Mouse (Mus musculus) A20 (cell line): ENCODE results near the gene Mcm3.
"Not testable (repeated sequence)": the region's sequence is repeated elsewhere in the genome, so short reads cannot be mapped to it uniquely, and the experiment has no call there.

Source experiments
- DNase-seq: peaks from one replicate; pipeline ENCODE4 v3.0.0-alpha.2; 2011; ENCODE audit warnings: low read depth, low spot score

Gene Mcm3

DNA sequence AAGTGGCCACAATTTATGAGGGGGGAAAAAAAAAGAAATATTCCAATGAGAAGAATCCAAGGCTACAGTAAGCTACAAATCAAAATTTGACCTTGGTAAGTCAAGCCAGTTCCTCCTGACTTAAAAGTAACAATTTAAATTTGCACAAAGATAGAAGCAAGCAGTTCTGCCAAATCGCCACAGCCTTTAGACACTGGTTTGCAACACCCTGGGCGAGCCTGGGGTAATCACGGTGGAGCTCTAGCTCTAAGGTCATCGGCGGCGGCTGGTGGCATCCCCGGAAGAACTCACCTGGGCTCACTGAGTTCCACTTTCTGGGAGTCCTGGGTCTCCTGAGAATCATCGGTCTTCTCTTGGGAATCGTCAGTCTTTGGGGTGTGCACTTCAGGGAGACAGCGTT lies 15.6 kb downstream of the Mcm3 start:
- DNase-seq = no peak

GRCm38 (mm10) chr1:20801682-20802390 lies 18.3 kb downstream of the Mcm3 start:
- DNase-seq = peak; percentile 18

- DNase-seq = no peak
Observed at GRCm38 (mm10) chr1:20801275-20801674, 18.8 kb downstream of the Mcm3 start.

- no peak for DNase-seq
Observed at GRCm38 (mm10) chr1:20795178-20795577, 24.9 kb downstream of the Mcm3 start.

GRCm38 (mm10) chr1:20794760-20795159 lies 25.4 kb downstream of the Mcm3 start:
- DNase-seq = no peak

GRCm38 (mm10) chr1:20791414-20791813 lies 28.7 kb downstream of the Mcm3 start:
- no peak for DNase-seq

GRCm38 (mm10) chr1:20790517-20790916 lies 29.6 kb downstream of the Mcm3 start, which contains the start of gene Il17f:
Gene Il17f, minus strand, starts transcription at chr1:20790617.
- not testable (repeated sequence) for DNase-seq

- no peak for DNase-seq
Observed at GRCm38 (mm10) chr1:20788419-20788818, 31.7 kb downstream of the Mcm3 start.

DNA sequence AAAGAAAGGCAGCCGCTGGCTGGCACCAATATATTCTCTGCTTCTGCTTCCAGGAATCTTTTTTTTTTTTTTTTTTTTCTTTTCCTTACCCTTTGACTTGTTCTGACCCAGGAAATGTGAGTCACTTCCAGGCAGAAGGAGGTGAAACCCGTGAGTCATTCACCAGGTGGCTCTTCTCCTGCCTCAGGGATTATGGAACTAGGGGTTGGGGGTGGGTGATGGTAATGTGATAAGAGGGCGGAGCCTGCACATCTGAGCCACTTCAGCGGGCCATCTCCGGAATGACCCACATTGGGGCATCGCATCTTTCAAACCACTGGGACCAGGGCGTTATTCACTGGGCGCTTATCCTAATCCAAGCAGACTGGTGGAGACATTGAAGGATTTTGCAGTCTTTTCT lies 33.1 kb downstream of the Mcm3 start:
- no peak for DNase-seq

- no peak for DNase-seq
Observed at GRCm38 (mm10) chr1:20778366-20778765, 41.7 kb downstream of the Mcm3 start.

DNA sequence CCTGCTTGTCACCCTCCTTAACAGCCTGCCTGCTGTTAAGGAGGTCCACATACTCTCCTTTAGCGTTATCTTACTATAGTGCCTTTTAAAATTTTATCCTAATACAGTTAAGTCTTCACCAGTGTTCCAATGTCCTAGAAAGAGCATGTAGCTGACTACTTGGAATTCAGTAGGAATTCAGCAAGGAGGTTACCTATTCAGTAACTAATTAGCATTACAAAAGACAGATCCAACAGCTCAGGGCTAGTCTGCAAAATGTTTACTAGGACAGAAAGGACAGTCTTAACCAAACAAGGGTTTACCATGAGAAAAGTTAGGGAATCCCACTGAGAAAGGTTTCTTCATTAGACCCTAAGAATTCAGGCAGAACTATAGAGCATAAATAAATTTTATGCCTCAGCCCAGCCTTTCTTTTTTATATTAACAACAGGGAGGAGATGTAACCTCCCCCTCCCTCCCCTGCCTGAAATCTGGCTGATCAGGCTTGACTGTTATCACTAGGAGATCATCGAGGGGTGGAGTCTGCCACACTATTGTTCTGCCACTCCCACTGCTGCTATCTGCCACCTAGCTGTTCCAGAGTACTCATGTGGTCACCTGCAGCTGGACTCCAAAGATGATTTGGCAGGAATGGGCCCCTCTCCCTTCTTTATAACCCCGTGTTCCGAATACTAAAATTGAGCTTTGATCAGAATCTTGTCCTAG lies 45.9 kb downstream of the Mcm3 start:
- not testable (repeated sequence) for DNase-seq

DNA sequence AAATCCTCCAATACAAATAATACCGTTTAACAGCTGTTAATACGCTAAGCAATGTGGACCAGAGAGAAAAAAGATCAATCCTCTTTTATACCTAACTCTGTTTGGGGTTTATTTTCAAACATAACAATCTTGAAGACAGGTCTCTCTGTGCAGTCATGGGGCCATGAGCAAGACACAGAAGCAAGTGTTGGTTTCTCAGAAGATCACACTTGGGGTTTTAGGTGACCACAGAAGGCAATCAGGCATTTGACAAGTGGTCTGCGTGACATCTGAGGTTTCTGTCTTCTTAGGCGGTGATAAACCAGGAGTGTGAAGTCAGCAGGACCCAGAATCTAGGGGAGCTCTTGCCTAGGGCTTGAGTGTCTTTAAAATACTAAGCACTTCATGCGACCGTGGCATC lies 53.6 kb downstream of the Mcm3 start:
- DNase-seq = no peak

DNA sequence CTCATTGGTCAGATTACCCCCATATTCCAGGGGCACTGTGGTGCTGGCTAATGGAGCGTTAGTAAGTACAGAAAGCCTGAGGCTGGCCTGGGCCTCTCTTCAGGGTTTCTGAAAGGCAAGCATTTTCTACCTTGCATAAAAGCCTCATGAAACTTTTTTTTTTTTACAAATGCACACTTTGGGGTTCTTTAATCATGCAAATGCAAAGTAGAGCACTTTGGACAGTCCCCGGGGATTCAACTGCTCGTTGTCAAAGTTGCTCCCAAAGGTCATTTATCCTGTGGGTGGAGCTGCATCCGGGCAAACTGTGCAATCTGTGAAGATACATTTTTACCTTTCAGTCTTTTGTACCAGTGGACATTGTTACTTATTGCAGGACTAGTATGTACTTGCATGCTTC lies 58.7 kb downstream of the Mcm3 start:
- DNase-seq = no peak

DNA sequence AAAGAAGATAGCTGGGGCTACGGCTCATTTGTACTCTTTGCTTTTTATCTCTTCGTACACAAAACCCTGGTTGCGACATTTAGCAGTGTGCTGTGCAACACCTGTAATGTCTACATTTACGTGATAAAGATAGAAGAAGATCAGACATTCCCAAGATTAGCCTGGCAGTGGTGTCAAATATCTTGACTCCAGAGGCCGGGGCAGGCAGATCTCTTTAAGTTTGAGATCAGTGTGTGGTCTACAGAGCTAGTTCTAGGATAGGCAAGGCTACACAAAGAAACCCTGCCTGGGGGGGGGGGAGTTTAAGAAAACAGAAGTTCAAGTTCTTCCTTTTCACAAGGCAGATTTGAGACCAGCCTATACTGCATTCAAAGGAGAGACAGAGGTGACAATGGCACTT lies 59.8 kb downstream of the Mcm3 start:
- no peak for DNase-seq

DNA sequence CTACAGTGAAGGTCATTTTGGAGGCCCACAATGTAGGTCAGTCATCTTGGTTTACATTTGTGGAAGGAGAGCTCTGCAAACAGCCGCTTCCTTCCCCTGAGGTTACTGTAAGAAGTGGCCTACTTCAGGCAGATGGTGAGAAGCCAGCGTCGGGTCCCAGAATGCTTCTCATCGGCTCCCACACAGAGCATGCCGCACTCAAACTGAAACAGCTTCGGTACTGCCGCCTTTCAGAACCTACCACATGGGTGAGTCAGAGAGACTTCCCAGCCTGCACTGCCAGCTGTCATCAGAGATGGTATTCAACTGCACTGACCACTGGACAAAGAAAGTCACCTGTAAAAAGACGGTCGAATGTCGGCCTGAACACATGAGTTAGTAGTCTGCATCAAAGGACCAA lies 60.3 kb downstream of the Mcm3 start:
- no peak for DNase-seq

DNA sequence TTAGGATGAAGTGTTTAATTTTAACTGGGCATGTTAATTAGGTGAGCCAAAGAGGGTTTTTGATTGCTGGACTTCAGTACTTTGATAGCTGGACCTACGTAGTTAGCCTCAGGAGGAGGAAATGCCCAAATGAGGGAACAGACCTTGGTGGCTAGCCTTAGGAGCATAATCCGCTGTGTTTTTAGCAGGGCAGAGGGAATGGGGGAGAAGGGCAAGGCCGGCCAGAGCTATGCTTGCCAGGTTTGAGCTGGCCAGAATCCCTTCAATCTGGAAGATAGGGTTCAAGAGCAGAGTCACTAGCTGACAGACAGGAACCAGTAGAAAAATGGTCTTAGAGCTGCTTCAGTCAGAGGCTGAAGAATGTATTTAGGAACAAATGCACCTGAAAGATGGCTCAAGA lies 62.5 kb downstream of the Mcm3 start:
- no peak for DNase-seq

DNA sequence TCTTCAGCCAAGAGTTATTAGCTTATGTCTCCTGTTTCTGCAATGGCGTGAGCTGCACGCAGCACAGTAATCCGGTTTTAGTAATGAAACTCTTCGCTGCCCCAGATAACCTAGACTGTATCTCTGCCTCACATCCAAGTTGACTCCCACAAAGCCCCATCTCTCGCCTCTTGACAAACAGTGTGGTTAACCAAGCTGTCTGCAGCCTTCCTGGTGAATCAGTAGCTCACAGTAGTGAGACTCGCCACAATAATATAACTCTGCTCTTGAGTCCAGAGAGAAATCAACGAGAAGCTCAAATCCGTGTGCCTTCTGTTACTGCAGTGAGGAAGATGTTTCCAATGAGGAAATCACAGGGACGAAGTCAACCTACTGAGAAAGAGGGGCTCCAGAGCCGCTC lies 65.7 kb downstream of the Mcm3 start:
- DNase-seq = no peak
